Mouse (Mus musculus) kidney, postnatal 25 days (tissue): Measurements from ENCODE around the gene C1s2.
A peak's percentile ranks its signal among the peaks of the same experiment; 100 is the strongest.
"Not testable (repeated sequence)": the region's sequence is repeated elsewhere in the genome, so short reads cannot be mapped to it uniquely, and the experiment has no call there.

Experiments used
- DNase-seq, 2 experiments: peaks; one replicate each; pipeline ENCODE4 v3.0.0; 2021; ENCODE audit warnings: mixed read lengths in 2 of 2

The C1s2 gene

GRCm38 (mm10) chr6:124635985-124636384 is at the start of gene C1s2:
Gene C1s2 (minus strand): TSS chr6:124636085.
- DNase-seq, result not testable (repeated sequence)

- DNase-seq, result peak; percentile 86 to 88
Measured at GRCm38 (mm10) chr6:124683591-124684417, 47.9 kb upstream of the C1s2 start.

- not testable (repeated sequence) for DNase-seq
Measured at GRCm38 (mm10) chr6:124682291-124682690, 46.4 kb upstream of the C1s2 start.

GRCm38 (mm10) chr6:124679486-124679885 is 43.6 kb upstream of the C1s2 start:
- DNase-seq, result peak in 1 of 2 experiments; percentile 52

DNA sequence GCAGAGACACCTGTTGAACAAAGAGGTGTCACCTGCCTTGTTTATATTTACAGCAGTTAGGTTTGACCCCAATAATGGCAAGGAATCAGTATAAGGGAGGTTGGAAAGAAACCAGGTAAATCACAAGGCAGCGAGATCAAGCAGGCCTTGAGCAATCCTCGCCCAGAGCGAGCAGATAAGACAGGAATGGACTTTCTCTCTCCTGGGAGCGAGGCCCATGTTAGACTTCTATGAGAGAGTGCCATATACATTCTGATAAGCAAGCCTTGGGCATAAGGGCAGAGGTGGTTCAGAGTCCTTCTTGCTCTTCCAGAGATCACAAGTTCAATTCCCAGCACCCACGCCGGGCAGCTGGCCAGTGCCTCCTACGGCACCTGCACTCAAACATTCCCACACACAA is 42.9 kb upstream of the C1s2 start:
- DNase-seq, result no peak

GRCm38 (mm10) chr6:124676171-124676570 is 40.3 kb upstream of the C1s2 start:
- peak in 1 of 2 experiments; percentile 56 for DNase-seq

DNA sequence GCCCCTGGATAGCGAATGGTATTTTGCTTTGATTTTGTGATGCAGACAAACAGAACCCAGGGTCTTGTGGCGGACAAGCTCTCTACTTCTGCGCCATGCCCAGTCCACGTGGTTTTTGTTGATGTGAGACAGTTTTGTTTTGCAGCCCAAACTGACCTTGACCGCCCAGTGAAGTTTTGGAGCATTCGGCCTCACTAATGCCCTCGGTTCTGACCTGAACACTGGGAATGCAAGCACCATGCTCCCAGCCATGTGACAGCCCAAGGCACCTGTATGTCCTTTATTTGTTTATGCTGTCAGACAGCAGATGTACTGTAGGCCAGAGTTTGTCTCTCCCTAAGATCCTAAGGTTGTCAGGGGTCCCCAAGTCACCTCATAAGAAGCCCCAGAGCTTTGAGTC is 38.7 kb upstream of the C1s2 start:
- peak; percentile 51 to 69 for DNase-seq

GRCm38 (mm10) chr6:124673619-124674018 is 37.7 kb upstream of the C1s2 start:
- DNase-seq, result peak; percentile 37 to 66

DNA sequence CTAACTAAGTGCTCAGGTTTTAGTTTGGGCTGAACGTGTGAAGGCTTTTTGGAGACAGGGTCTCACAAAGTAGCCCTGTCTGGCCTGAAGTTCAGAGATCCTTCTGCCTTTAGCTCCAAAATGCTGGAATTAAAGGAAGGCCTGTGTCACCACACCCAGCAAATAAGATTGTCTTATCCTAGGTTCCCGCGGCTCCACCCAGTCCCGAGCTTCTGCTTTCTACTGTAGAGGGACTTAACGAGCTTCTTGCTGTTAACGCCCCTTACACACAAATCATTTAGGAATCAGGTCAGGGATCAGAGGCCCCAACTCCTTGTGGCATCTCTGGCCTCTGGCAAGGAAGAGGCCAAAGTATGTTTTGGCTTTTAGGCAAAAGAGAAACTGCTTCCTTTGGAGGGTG is 36.2 kb upstream of the C1s2 start:
- DNase-seq, result no peak

DNA sequence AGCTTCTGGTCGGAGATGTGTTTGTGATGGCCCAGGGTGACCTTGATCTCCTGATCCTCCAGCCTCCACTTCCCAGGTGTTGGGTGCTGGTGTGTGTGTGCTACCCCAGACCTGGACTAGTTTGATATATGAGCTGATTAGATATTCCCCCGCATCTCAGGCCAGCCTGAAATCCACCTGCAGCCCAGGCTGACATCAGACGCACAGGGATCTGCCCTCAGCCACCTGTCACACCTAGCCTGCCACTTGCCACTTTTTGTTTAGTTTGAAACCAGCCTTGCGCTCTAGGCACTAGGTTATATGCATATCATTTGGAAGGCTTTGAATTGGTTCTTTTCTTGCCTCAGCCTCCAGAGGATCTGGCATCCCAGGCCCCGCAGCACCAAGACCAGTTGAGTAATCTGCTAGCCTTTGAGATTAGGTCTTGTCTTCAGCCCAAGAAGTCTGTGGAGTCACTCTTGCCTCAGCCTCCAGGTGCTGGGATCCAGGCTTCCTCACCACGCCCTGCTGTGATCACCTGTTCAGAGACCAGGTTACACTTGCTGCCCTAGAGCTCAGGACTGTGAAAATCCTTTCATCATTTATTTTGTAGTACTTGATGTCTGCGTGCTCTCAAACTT is 34.5 kb upstream of the C1s2 start:
- DNase-seq, result no peak

- no peak for DNase-seq
Measured at GRCm38 (mm10) chr6:124669234-124669859, 33.5 kb upstream of the C1s2 start.

- DNase-seq, result no peak
Measured at GRCm38 (mm10) chr6:124665011-124665410, 29.1 kb upstream of the C1s2 start.

GRCm38 (mm10) chr6:124664256-124664655 is 28.4 kb upstream of the C1s2 start:
- DNase-seq, result no peak

DNA sequence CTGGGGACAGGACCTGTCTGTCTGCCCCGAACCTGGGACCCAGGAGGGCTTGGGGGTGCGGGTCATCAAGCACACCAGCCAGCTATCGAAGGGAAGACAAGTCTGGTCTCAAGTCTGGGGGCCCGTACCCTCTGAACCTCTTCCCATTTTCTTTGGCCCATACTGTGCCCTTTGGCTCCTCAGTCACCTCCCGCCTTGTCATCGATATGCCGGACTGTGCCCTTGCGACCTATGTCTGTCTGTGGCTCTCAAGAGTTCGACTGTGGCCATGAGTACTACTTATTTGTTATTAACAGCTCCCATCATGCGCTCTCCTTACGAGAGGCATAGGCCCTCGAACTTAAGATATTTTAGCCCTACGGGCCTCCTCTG is 27.5 kb upstream of the C1s2 start:
- DNase-seq, result no peak

DNA sequence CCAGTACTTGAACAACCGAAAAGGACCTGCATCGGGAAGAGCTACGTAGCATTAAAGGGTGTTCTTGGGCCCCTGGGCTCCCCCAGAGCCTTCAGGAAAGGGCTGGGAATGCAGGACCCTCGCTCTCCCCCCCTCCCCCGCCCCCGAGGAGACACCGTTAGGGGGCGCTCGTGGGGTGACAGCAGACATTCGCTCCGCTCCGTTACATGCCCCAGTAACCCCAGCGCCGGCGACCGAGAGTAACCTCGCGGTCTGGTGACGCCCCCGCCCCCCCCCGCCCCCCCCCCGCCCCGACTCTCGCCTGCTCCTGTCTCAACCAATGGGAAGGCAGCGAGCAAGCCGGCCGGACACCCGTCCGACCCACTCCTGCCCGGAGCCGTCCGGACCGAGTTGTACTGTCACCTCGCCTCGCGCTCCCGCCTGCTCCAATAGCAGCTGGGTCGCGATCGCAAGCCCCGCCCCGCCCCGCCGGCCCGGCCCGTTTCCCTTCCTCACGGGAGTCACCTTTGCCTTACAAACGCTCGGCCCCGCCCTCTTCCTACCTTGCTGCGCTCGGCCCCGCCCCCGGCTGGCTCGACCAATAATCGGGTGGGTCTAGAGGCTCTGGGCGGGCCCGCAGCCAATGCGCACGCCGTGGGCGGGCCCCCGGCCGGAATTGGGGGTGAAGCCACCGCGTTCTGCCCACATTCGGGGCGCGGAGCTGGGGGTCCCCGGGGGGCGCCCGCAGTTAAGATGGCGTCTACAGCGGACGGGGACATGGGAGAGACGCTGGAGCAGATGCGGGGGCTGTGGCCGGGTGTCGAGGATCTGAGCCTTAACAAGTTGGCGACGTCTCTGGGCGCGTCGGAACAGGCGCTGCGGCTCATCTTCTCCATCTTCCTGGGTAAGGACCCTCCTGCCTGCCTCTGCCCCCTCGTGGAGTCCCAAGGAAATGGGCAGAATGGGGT is 26.9 kb upstream of the C1s2 start, which contains the start of gene Lpcat3:
Lpcat3 (plus strand) TSS at position 551 of the 947 bp plus-strand sequence.
- DNase-seq, result peak; percentile 100

GRCm38 (mm10) chr6:124661995-124662394 is 26.1 kb upstream of the C1s2 start:
- DNase-seq, result no peak

DNA sequence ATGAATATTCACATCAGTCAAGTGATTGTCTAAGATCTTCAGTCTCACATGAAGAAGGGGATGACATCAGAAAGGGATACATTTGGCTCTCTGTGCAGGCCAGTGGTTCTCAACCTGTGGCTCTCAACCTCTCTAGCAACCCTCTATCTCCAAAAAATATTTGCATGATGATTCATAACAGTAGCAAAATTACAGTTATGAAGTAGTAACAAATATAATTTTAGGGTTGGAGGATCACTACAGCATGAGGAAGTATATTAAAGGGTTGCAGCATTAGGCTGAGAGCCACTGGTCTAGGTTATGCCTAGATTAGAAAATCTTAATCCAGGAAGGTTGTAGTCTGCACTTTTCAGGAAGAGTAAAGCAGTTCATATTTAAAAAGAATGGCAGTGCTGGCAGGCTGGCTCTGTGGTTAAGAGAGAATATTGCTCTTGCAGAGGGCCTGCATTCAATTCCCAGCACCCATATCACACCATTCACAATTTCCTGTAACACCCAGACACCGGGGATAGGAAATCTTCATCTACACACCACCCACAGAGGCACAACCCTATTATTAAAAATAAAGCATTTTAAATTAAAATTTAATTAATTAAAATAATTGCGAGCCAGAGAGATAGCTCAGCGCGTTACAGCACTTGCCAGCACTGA is 25.4 kb upstream of the C1s2 start:
- DNase-seq, result no peak

DNA sequence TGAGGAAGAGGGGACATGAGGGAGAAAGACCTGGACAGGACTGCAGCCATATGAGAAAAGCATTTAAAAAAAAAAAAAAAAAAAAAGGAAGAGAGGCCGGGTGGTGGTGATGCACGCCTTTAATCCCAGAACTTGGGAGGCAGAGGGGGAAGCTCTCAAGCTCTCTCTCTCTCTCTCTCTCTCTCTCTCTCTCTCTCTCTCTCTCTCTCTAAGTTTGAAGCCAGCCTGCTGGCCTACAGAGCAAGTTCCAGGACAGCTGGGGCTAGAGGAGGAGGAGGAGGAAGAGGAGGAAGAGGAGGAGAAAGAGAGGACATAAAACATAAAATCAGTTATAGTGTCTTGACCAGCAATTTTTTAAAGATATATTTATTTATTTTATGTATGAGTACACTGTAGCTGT is 22.2 kb upstream of the C1s2 start:
- DNase-seq, result no peak

GRCm38 (mm10) chr6:124655893-124656292 is 20.0 kb upstream of the C1s2 start:
- DNase-seq, result no peak

DNA sequence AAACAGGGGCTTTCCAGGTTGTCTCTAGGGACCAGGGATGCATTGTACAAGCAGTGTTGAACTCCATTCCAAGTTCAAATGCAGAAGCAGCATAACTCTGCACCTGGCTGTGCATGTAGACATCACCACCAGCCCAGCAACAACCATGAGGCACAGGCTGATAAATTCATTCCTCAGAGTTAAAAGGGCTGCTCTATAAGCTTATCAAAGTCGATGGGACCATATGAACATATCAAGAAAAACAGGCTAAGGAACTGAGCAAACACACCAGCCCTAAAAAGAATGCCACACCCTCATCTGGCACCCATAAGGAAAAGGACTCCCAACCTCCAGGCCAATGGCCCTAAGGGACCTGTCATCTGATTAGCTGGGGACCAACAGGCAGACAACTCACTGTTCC is 10.5 kb upstream of the C1s2 start:
- no peak for DNase-seq

- peak; percentile 77 to 90 for DNase-seq
Measured at GRCm38 (mm10) chr6:124640997-124641396, 5.1 kb upstream of the C1s2 start.

GRCm38 (mm10) chr6:124640041-124640440 is 4.2 kb upstream of the C1s2 start:
- no peak for DNase-seq
